8 mouse cellular contexts compared by ENCODE assay signal in genomic region chr8:48221724-48222428, GRCm38 (mm10).
DNase-seq lines count a peak whose midpoint lies in the region; ATAC-seq and TF ChIP-seq lines count a peak whose summit lies in the region.

No protein-coding gene starts in this region.

- TF ChIP-seq POLR2A in lung, adult 2 months (IDR thresholded peaks at IDR 0.05; ENCODE audit: borderline replicate concordance, extremely low read depth, low read depth, low read length), result no peak
- no peak for TF ChIP-seq POLR2A in thymus, adult 2 months (IDR thresholded peaks at IDR 0.05; ENCODE audit: control insufficient read depth, extremely low read depth, insufficient read depth, low read length, poor library complexity)

- peak overlapping the region; percentile 73 for H3K4me2 ChIP-seq in lung, embryonic 15.5 days
- peak overlapping the region; percentile 54 for H3K4me2 ChIP-seq in forebrain, embryonic 12.5 days
- H3K4me2 ChIP-seq in kidney, embryonic 16.5 days (replicated peaks; ENCODE audit: low read depth, low read length), result peak overlapping the region; percentile 65
- H3K4me2 ChIP-seq in neural tube, embryonic 13.5 days, result peak overlapping the region; percentile 58

- 8% methylated on average over 16 of the region's 16 CpGs for WGBS in lung, embryonic 15.5 days
- 12% methylated on average over 16 of the region's 16 CpGs for WGBS in lung, adult 2 months
- 11% methylated on average over 16 of the region's 16 CpGs for WGBS in forebrain, embryonic 12.5 days
- WGBS in kidney, embryonic 16.5 days, result 7% methylated on average over 16 of the region's 16 CpGs
- WGBS in neural tube, embryonic 13.5 days, result 20% methylated on average over 16 of the region's 16 CpGs
- WGBS in thymus, adult 2 months, result 26% methylated on average over 16 of the region's 16 CpGs

- DNase-seq in lung, adult 2 months, result no peak
- no peak for DNase-seq in cerebellum, postnatal 10 days
- no peak for DNase-seq in thymus, adult 2 months
- DNase-seq in cerebellum, postnatal 25 days, result no peak

- peaks cover 6% of the 10 kb centered on the region; the same call in 1 of the 2 replicates for H3K4me1 ChIP-seq in lung, embryonic 15.5 days
- no peaks in the 10 kb centered on the region for H3K4me1 ChIP-seq in lung, adult 2 months (ENCODE audit: control insufficient read depth, insufficient read depth, low read length)
- H3K4me1 ChIP-seq in forebrain, embryonic 12.5 days, result peaks cover 53% of the 10 kb centered on the region
- H3K4me1 ChIP-seq in kidney, embryonic 16.5 days (ENCODE audit: insufficient read depth, low read length), result peaks cover 21% of the 10 kb centered on the region
- H3K4me1 ChIP-seq in neural tube, embryonic 13.5 days (replicated peaks), result peaks cover 46% of the 10 kb centered on the region
- no peaks in the 10 kb centered on the region for H3K4me1 ChIP-seq in thymus, adult 2 months (replicated peaks; ENCODE audit: control insufficient read depth, insufficient read depth, low read length)

- no peak for TF ChIP-seq CTCF in lung, adult 2 months (IDR thresholded peaks at IDR 0.05; ENCODE audit: insufficient read depth, low read length)
- TF ChIP-seq CTCF in thymus, adult 2 months (IDR thresholded peaks at IDR 0.05; ENCODE audit: borderline replicate concordance, control insufficient read depth, extremely low read depth, insufficient read depth, low read length, poor library complexity), result no peak

- peak; percentile 40 for ATAC-seq in lung, embryonic 15.5 days (ENCODE audit: borderline replicate concordance, extremely low read depth, low FRiP score, low TSS enrichment)
- peak; percentile 45 for ATAC-seq in forebrain, embryonic 12.5 days (ENCODE audit: low FRiP score)
- ATAC-seq in kidney, embryonic 16.5 days (ENCODE audit: low FRiP score, low TSS enrichment), result peak; percentile 28; the same call in 1 of the 2 replicates
- peak; percentile 16; the same call in 1 of the 2 replicates for ATAC-seq in neural tube, embryonic 13.5 days (ENCODE audit: low read depth)

- H3K27ac ChIP-seq in lung, embryonic 15.5 days, result no peak overlapping the region
- H3K27ac ChIP-seq in forebrain, embryonic 12.5 days, result no peak overlapping the region
- H3K27ac ChIP-seq in kidney, embryonic 16.5 days (ENCODE audit: low read length), result no peak overlapping the region
- no peak overlapping the region for H3K27ac ChIP-seq in neural tube, embryonic 13.5 days (replicated peaks)
- H3K27ac ChIP-seq in thymus, adult 2 months (ENCODE audit: control insufficient read depth, insufficient read depth, low read length), result no peak overlapping the region

- H3K27me3 ChIP-seq in lung, embryonic 15.5 days, result peaks cover 8% of the 10 kb centered on the region
- H3K27me3 ChIP-seq in forebrain, embryonic 12.5 days, result peaks cover 51% of the 10 kb centered on the region
- peaks cover 9% of the 10 kb centered on the region; the same call in 1 of the 2 replicates for H3K27me3 ChIP-seq in kidney, embryonic 16.5 days (ENCODE audit: insufficient read depth, low read length)
- peaks cover 24% of the 10 kb centered on the region for H3K27me3 ChIP-seq in neural tube, embryonic 13.5 days
- H3K27me3 ChIP-seq in thymus, adult 2 months (ENCODE audit: control insufficient read depth, insufficient read depth, low read length), result no peaks in the 10 kb centered on the region

- peak overlapping the region; percentile 40; the same call in 1 of the 2 replicates for H3K9ac ChIP-seq in lung, embryonic 15.5 days
- peak overlapping the region; percentile 46; the same call in 1 of the 2 replicates for H3K9ac ChIP-seq in forebrain, embryonic 12.5 days
- H3K9ac ChIP-seq in kidney, embryonic 16.5 days (replicated peaks; ENCODE audit: low read length), result peak overlapping the region; percentile 56
- H3K9ac ChIP-seq in neural tube, embryonic 13.5 days, result peak overlapping the region; percentile 64

- H3K36me3 ChIP-seq in lung, embryonic 15.5 days, result no peaks in the 10 kb centered on the region
- no peaks in the 10 kb centered on the region; the same call in 1 of the 2 replicates for H3K36me3 ChIP-seq in forebrain, embryonic 12.5 days (replicated peaks)
- H3K36me3 ChIP-seq in kidney, embryonic 16.5 days (ENCODE audit: insufficient read depth, low read length), result no peaks in the 10 kb centered on the region
- H3K36me3 ChIP-seq in neural tube, embryonic 13.5 days, result peaks cover 2% of the 10 kb centered on the region; the same call in 1 of the 2 replicates
- H3K36me3 ChIP-seq in thymus, adult 2 months (ENCODE audit: control insufficient read depth, insufficient read depth, low read length), result no peaks in the 10 kb centered on the region

- H3K9me3 ChIP-seq in lung, embryonic 15.5 days, result no peaks in the 10 kb centered on the region
- no peaks in the 10 kb centered on the region for H3K9me3 ChIP-seq in forebrain, embryonic 12.5 days
- no peaks in the 10 kb centered on the region for H3K9me3 ChIP-seq in kidney, embryonic 16.5 days (ENCODE audit: low read length)
- H3K9me3 ChIP-seq in neural tube, embryonic 13.5 days, result no peaks in the 10 kb centered on the region

- H3K4me3 ChIP-seq in lung, embryonic 15.5 days, result peak overlapping the region; percentile 34
- H3K4me3 ChIP-seq in lung, adult 2 months (replicated peaks; ENCODE audit: extremely low read depth, low read depth, low read length), result no peak overlapping the region
- peak overlapping the region; percentile 21; the same call in 1 of the 2 replicates for H3K4me3 ChIP-seq in forebrain, embryonic 12.5 days (replicated peaks)
- peak overlapping the region; percentile 44 for H3K4me3 ChIP-seq in kidney, embryonic 16.5 days (ENCODE audit: low read length)
- H3K4me3 ChIP-seq in neural tube, embryonic 13.5 days, result peak overlapping the region; percentile 27
- no peak overlapping the region for H3K4me3 ChIP-seq in thymus, adult 2 months (ENCODE audit: control insufficient read depth, insufficient read depth, low read length)

Comparison
In these comparisons a context has a peak if more than half of its experiments do, and no peak if none do; other contexts are left out.
1. H3K4me3 ChIP-seq: peak in lung, embryonic 15.5 days (single experiment), forebrain, embryonic 12.5 days (single experiment), kidney, embryonic 16.5 days (single experiment) and neural tube, embryonic 13.5 days (single experiment); none in lung, adult 2 months (single experiment) and thymus, adult 2 months (single experiment).
2. Peak in every context shown above with its lines, with median percentiles within 50 percentile points of each other: ATAC-seq, H3K4me2 ChIP-seq and H3K9ac ChIP-seq.